Comparison of ENCODE assay signal across 8 mouse cellular contexts in the genomic region with DNA sequence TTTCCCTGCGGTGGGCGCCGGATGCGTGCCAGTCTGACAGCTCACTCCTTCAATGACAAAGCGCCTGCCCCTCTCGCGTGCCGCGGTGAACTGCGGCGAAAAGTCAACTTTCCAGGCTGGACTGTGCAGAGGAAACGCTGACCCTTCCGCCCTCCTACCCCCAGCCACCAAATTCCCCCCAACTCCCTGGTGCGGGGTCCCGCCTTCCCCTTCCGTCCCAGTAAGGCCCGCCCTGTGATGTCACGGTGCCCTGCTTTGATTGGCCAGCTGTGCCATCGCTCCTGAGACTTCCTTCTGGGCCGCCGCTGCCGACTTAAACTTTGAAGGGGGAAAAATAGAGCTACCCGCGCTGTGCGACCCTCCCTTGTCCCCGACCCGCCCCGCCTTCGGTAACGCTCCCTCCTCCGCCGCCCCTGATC. TPM values are rescaled to one million over a fixed set of nuclear protein-coding genes. Genes with fewer than 3 reads are reported as not detected.
DNase-seq lines count a peak whose midpoint lies in the region; ATAC-seq lines count a peak whose summit lies in the region.

A gene (plus strand): TSS at position 258 of the 419 bp plus-strand sequence.

- 1% methylated on average over 32 of the region's 32 CpGs for WGBS in embryonic facial prominence, embryonic 13.5 days
- 0% methylated on average over 31 of the region's 32 CpGs for WGBS in limb, embryonic 10.5 days
- WGBS in midbrain, embryonic 12.5 days = under 1% methylated on average over 27 of the region's 32 CpGs

- peak; percentile 44 for DNase-seq in 3T3-L1 (ENCODE audit: low read depth, low spot score)
- DNase-seq in adrenal gland, postnatal 4 days (ENCODE audit: low spot score in 2 of 2) = peak; percentile 81
- DNase-seq in heart, adult 18-20 months = peak; percentile 96 to 98
- peak; percentile 96 for DNase-seq in kidney, adult 18-20 months
- peak; percentile 93 for DNase-seq in limb, embryonic 10.5 days (ENCODE audit: low spot score)
- peak; percentile 79 for DNase-seq in skeletal muscle tissue, adult 2 months (ENCODE audit: low read depth, low spot score)

- peak within 1 kb of the TSS; percentile 94 for H3K4me2 ChIP-seq in embryonic facial prominence, embryonic 13.5 days
- peak within 1 kb of the TSS; percentile 97 for H3K4me2 ChIP-seq in midbrain, embryonic 12.5 days (replicated peaks)

- H3K4me3 ChIP-seq in embryonic facial prominence, embryonic 13.5 days = peak within 1 kb of the TSS; percentile 63
- peak within 1 kb of the TSS; percentile 76 for H3K4me3 ChIP-seq in limb, embryonic 10.5 days
- H3K4me3 ChIP-seq in midbrain, embryonic 12.5 days = peak within 1 kb of the TSS; percentile 52

- no peaks in the 10 kb centered on the region for H3K9me3 ChIP-seq in embryonic facial prominence, embryonic 13.5 days
- H3K9me3 ChIP-seq in limb, embryonic 10.5 days (replicated peaks) = no peaks in the 10 kb centered on the region
- no peaks in the 10 kb centered on the region for H3K9me3 ChIP-seq in midbrain, embryonic 12.5 days

- H3K9ac ChIP-seq in embryonic facial prominence, embryonic 13.5 days = peak within 1 kb of the TSS; percentile 87
- H3K9ac ChIP-seq in midbrain, embryonic 12.5 days (replicated peaks) = peak within 1 kb of the TSS; percentile 87

- no peaks in the 10 kb centered on the region for H3K27me3 ChIP-seq in embryonic facial prominence, embryonic 13.5 days
- no peaks in the 10 kb centered on the region for H3K27me3 ChIP-seq in limb, embryonic 10.5 days (ENCODE audit: low read depth, poor library complexity, severe bottlenecking)
- H3K27me3 ChIP-seq in midbrain, embryonic 12.5 days = peaks cover 3% of the 10 kb centered on the region; the same call in 1 of the 2 replicates

- H3K27ac ChIP-seq in embryonic facial prominence, embryonic 13.5 days = peak within 1 kb of the TSS; percentile 90
- peak within 1 kb of the TSS; percentile 88 for H3K27ac ChIP-seq in limb, embryonic 10.5 days
- peak within 1 kb of the TSS; percentile 67 for H3K27ac ChIP-seq in midbrain, embryonic 12.5 days (replicated peaks)

- H3K4me1 ChIP-seq in embryonic facial prominence, embryonic 13.5 days = peaks cover 35% of the 10 kb centered on the region
- H3K4me1 ChIP-seq in limb, embryonic 10.5 days = peaks cover 53% of the 10 kb centered on the region
- peaks cover 30% of the 10 kb centered on the region for H3K4me1 ChIP-seq in midbrain, embryonic 12.5 days

- peak; percentile 69 for ATAC-seq in embryonic facial prominence, embryonic 13.5 days (ENCODE audit: insufficient number of reproducible peaks, insufficient read depth, low FRiP score, low TSS enrichment, low read depth)
- ATAC-seq in midbrain, embryonic 12.5 days (ENCODE audit: low FRiP score, low read depth) = peak; percentile 87

- H3K36me3 ChIP-seq in embryonic facial prominence, embryonic 13.5 days = peaks cover 41% of the 10 kb centered on the region
- peaks cover 63% of the 10 kb centered on the region for H3K36me3 ChIP-seq in limb, embryonic 10.5 days
- peaks cover 43% of the 10 kb centered on the region for H3K36me3 ChIP-seq in midbrain, embryonic 12.5 days

RNA-seq across cellular contexts. Expression of the gene that starts here (rescaled TPM):
- 10 to 100 TPM; 22.0 to 22.2 TPM for total RNA-seq in adrenal gland, postnatal 4 days (2021)
- 20.5 and 20.8 TPM in 2 replicates for polyA plus RNA-seq in embryonic facial prominence, embryonic 13.5 days (2015; fragmentation: Nextera tagmentation; extraction: Ambion mirVana)
- total RNA-seq in heart, adult 18-20 months (2021) = 10 to 100 TPM; 19.7 to 22.2 TPM
- polyA plus RNA-seq in limb, embryonic 10.5 days (2016; fragmentation: Nextera tagmentation; extraction: Ambion mirVana) = 15.0 and 15.6 TPM in 2 replicates
- polyA plus RNA-seq in midbrain, embryonic 12.5 days (2016; fragmentation: Nextera tagmentation; extraction: Ambion mirVana) = 10.2 and 12.0 TPM in 2 replicates

Comparison
In these comparisons a context has a peak if more than half of its experiments do, and no peak if none do; other contexts are left out.
1. Peak in every context shown above with its lines: DNase-seq, ATAC-seq, H3K4me3 ChIP-seq and H3K27ac ChIP-seq.
2. DNase-seq: peak in every context shown above with its lines; median percentile 97 in heart, adult 18-20 months; 96 in kidney, adult 18-20 months; 93 in limb, embryonic 10.5 days; 81 in adrenal gland, postnatal 4 days; 79 in skeletal muscle tissue, adult 2 months; 44 in 3T3-L1.